Mouse (Mus musculus): ENCODE measurements at regions not wholly inside any gene's neighbourhood (a gene's known extent, or its start where the extent isn't known, plus 50 kb on each side); places are given as distances from the start of the nearest gene placed in this dataset.

- TF ChIP-seq POLR2A (IDR thresholded peaks at IDR 0.05; ENCODE audit: control insufficient read depth, extremely low read depth, insufficient read depth, low read length, poor library complexity) (no peak), CTCF (IDR thresholded peaks at IDR 0.05; ENCODE audit: borderline replicate concordance, control insufficient read depth, extremely low read depth, insufficient read depth, low read length, poor library complexity) (no peak)
Observed at GRCm38 (mm10) chrX:12873230-12873629, 111.4 kb upstream of the Med14 start.

Measured in thymus, adult 2 months (tissue).